Mouse (Mus musculus): ENCODE results near the gene Rims1.

- no peak for TF ChIP-seq GATA1 (IDR thresholded peaks at IDR 0.05; ENCODE audit: borderline replicate concordance, low read length)
- TF ChIP-seq FLI1 (IDR thresholded peaks at IDR 0.05; ENCODE audit: low read length): no peak
Observed at GRCm38 (mm10) chr1:22709461-22709860, 96.3 kb downstream of the Rims1 start.
